Mouse (Mus musculus): ENCODE data around the gene Rab26. TPM values are rescaled to one million over a fixed set of nuclear protein-coding genes. Genes with fewer than 3 reads are reported as not detected.

Rab26 gene
- polyA plus RNA-seq, 1 experiment from 2014 or later, result 4.3 TPM

DNA sequence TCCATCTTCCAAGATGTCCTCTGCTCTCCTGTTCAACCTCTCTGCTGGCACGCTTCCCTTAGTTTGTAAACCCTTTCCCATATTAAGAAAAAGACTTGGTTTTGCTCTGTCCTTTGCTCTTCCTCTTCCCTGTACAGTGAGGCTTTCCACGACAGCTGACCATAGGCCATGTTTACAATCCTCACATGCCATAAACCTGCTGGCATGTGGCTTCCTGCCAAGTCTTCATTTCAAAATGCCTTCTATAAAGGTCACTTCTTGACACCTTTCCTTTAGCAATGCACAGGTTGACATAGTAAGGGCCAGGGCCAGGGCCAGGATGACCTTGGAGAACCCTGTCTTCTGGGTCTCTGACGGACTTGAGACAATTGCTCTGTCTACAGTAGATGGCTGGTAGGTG lies 12.2 kb upstream of the Rab26 start:
- H3K27ac ChIP-seq (replicated peaks), result no peak overlapping the region
- H3K9me3 ChIP-seq (replicated peaks), result no peaks in the 10 kb centered on the region
- H3K36me3 ChIP-seq, result no peaks in the 10 kb centered on the region
- peaks cover 18% of the 10 kb centered on the region for H3K4me1 ChIP-seq
- H3K4me2 ChIP-seq (replicated peaks), result no peak overlapping the region
- no peak overlapping the region for H3K4me3 ChIP-seq (replicated peaks)
- no peak overlapping the region for H3K9ac ChIP-seq
- H3K27me3 ChIP-seq, result peaks cover 4% of the 10 kb centered on the region; the same call in 1 of the 2 replicates
- no peak for ATAC-seq (ENCODE audit: insufficient number of reproducible peaks, low FRiP score, low TSS enrichment, low read depth)
- 88% methylated on average over 3 of the region's 3 CpGs for WGBS

GRCm38 (mm10) chr17:24545247-24545646 lies 11.2 kb upstream of the Rab26 start:
- Histone ChIP-seq H3K9me3 (replicated peaks) (no peaks in the 10 kb centered on the region), H3K4me1 (peaks cover 10% of the 10 kb centered on the region), H3K27me3 (peaks cover 4% of the 10 kb centered on the region; the same call in 1 of the 2 replicates), H3K4me3 (replicated peaks) (no peak overlapping the region), H3K36me3 (no peaks in the 10 kb centered on the region), H3K9ac (no peak overlapping the region), H3K27ac (replicated peaks) (no peak overlapping the region), H3K4me2 (replicated peaks) (no peak overlapping the region)
- 78% methylated on average over 2 of the region's 2 CpGs for WGBS
- ATAC-seq (ENCODE audit: insufficient number of reproducible peaks, low FRiP score, low TSS enrichment, low read depth), result no peak

GRCm38 (mm10) chr17:24544613-24545012 lies 10.6 kb upstream of the Rab26 start:
- Histone ChIP-seq H3K36me3 (no peaks in the 10 kb centered on the region), H3K4me3 (replicated peaks) (no peak overlapping the region), H3K4me1 (peaks cover 10% of the 10 kb centered on the region), H3K27me3 (peaks cover 4% of the 10 kb centered on the region; the same call in 1 of the 2 replicates), H3K9me3 (replicated peaks) (no peaks in the 10 kb centered on the region), H3K9ac (no peak overlapping the region), H3K27ac (replicated peaks) (no peak overlapping the region), H3K4me2 (replicated peaks) (peak overlapping the region; percentile 24)
- WGBS, result 9% methylated on average over 12 of the region's 12 CpGs
- ATAC-seq (ENCODE audit: insufficient number of reproducible peaks, low FRiP score, low TSS enrichment, low read depth), result no peak

- H3K4me1 ChIP-seq, result no peaks in the 10 kb centered on the region
- no peak overlapping the region for H3K4me3 ChIP-seq (replicated peaks)
- no peak overlapping the region for H3K27ac ChIP-seq (replicated peaks)
- no peaks in the 10 kb centered on the region for H3K9me3 ChIP-seq (replicated peaks)
- no peak overlapping the region for H3K4me2 ChIP-seq (replicated peaks)
- ATAC-seq (ENCODE audit: insufficient number of reproducible peaks, low FRiP score, low TSS enrichment, low read depth), result no peak
- H3K27me3 ChIP-seq, result 0 out of 2 replicates have a peak, but pooled peaks cover 4% of the 10 kb centered on the region
- no peak overlapping the region for H3K9ac ChIP-seq
- H3K36me3 ChIP-seq, result no peaks in the 10 kb centered on the region
- 8% methylated on average over 3 of the region's 3 CpGs for WGBS
Measured at GRCm38 (mm10) chr17:24540375-24540774, 6.4 kb upstream of the Rab26 start.

DNA sequence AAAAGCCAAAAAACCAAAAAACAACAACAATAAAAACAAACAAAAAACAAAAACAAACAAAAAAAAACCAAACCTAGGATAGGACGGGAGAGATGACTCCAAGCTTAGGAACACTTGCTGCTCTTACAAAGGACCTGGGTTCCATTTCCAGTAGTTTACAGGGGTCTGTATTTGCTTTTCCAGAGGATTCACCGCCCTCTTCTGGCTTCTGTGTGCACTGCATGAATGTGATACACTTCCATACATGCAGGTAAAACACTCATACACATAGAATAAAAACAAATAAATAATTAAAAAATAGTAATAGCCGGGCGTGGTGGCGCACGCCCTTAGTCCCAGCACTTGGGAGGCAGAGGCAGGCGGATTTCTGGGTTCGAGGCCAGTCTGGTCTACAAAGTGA lies 4.9 kb upstream of the Rab26 start:
- ATAC-seq (ENCODE audit: insufficient number of reproducible peaks, low FRiP score, low TSS enrichment, low read depth), result no peak
- H3K4me3 ChIP-seq (replicated peaks), result no peak overlapping the region
- H3K36me3 ChIP-seq, result no peaks in the 10 kb centered on the region
- H3K27ac ChIP-seq (replicated peaks), result no peak overlapping the region
- H3K9ac ChIP-seq, result no peak overlapping the region
- no peaks in the 10 kb centered on the region for H3K27me3 ChIP-seq
- no peaks in the 10 kb centered on the region for H3K4me1 ChIP-seq
- no peaks in the 10 kb centered on the region for H3K9me3 ChIP-seq (replicated peaks)
- WGBS, result 65% methylated on average over 8 of the region's 8 CpGs
- H3K4me2 ChIP-seq (replicated peaks), result no peak overlapping the region

- Histone ChIP-seq H3K27ac (replicated peaks) (no peak overlapping the region), H3K4me1 (peaks cover 13% of the 10 kb centered on the region), H3K4me3 (replicated peaks) (no peak overlapping the region), H3K9ac (no peak overlapping the region), H3K9me3 (replicated peaks) (no peaks in the 10 kb centered on the region), H3K4me2 (replicated peaks) (no peak overlapping the region), H3K27me3 (no peaks in the 10 kb centered on the region), H3K36me3 (no peaks in the 10 kb centered on the region)
- 35% methylated on average over 3 of the region's 3 CpGs for WGBS
- no peak for ATAC-seq (ENCODE audit: insufficient number of reproducible peaks, low FRiP score, low TSS enrichment, low read depth)
Measured at GRCm38 (mm10) chr17:24537536-24537935, 3.5 kb upstream of the Rab26 start.

- H3K9me3 ChIP-seq (replicated peaks), result no peaks in the 10 kb centered on the region
- no peak for ATAC-seq (ENCODE audit: insufficient number of reproducible peaks, low FRiP score, low TSS enrichment, low read depth)
- no peaks in the 10 kb centered on the region for H3K36me3 ChIP-seq
- H3K4me2 ChIP-seq (replicated peaks), result no peak overlapping the region
- H3K9ac ChIP-seq, result no peak overlapping the region
- WGBS, result 40% methylated on average over 5 of the region's 5 CpGs
- H3K4me1 ChIP-seq, result peaks cover 33% of the 10 kb centered on the region
- H3K27me3 ChIP-seq, result no peaks in the 10 kb centered on the region
- no peak overlapping the region for H3K4me3 ChIP-seq (replicated peaks)
- H3K27ac ChIP-seq (replicated peaks), result no peak overlapping the region
Measured at GRCm38 (mm10) chr17:24535300-24535699, 1.3 kb upstream of the Rab26 start.

DNA sequence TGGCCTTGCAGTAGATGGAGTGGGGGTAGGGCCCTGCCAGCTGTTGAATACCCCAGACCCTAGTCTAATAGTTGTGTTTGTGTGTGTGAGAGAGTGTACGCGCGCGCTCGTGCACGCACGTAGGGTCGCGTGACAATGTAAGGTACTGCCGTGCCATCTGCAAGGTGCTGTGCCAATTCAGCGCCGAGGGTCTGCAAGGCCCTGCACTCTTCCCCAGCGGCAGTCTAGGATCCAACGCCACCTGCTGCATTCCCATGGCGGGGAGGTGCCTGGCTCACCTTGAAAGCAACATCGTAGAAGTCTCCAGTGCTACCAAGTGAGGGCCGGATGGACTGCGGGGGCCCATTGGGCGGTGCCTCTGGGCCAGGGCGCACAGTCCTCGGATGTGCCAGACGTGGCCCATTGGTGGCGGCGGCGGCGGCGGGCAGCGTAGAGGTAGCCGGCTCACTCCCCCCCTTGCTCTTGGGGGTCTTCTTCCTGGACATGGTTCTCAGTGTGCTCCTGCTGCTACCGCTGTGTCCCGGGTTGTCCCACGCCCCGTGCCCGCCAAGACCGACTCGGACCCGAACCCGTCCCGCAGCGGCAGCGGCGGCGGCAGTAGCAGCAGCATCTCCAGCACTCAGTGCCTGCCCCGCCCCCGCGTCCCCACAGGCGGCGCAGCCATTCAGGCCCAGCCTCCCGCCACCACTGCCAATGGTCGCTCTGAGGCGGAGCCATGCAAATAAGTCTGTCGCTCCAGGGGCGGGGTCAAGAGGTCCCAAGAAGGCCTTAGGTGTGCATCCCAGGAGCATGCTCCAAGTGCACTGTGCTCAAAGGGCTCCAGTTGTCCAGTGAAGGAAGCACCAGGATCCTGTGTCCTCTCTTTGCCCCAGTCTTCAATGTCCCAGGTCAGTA lies 664 bp downstream of the Rab26 start:
- peaks cover 50% of the 10 kb centered on the region for H3K4me1 ChIP-seq
- ATAC-seq (ENCODE audit: insufficient number of reproducible peaks, low FRiP score, low TSS enrichment, low read depth), result peak; percentile 59; the same call in 1 of the 2 replicates

DNA sequence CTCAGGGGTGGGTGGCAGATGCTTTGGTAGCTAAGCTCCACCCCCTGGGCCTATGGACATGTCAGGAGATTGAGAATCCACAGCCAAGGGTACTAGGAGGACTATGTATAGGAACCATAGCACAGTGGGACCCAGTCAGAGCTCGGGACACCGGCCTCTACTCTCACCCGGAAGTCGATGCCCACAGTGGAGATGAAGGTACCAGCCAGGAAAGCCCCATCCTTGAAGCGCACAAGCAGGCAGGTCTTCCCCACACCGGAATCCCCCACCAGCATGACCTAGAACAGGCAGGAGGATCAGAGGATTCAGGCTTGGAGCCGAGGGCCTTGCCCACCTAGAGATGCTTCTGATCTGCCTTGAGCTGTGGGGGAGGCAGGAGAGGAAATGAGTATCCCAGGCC lies 2.0 kb downstream of the Rab26 start:
- WGBS, result 70% methylated on average over 7 of the region's 7 CpGs
- Histone ChIP-seq H3K9ac (no peak overlapping the region), H3K4me3 (replicated peaks) (no peak overlapping the region)

More for the DNA sequence above, 664 bp downstream of the Rab26 start:
- Histone ChIP-seq H3K27ac (replicated peaks) (no peak overlapping the region), H3K9ac (peak overlapping the region; percentile 26; the same call in 1 of the 2 replicates), H3K4me3 (replicated peaks) (peak overlapping the region; percentile 44), H3K27me3 (no peaks in the 10 kb centered on the region), H3K36me3 (peaks cover 10% of the 10 kb centered on the region; the same call in 1 of the 2 replicates), H3K4me2 (replicated peaks) (peak overlapping the region; percentile 74), H3K9me3 (replicated peaks) (no peaks in the 10 kb centered on the region)
- WGBS, result 7% methylated on average over 53 of the region's 53 CpGs

GRCm38 (mm10) chr17:24531064-24531463 lies 2.9 kb downstream of the Rab26 start:
- Histone ChIP-seq H3K27ac (replicated peaks) (peak overlapping the region; percentile 13; the same call in 1 of the 2 replicates), H3K4me1 (peaks cover 60% of the 10 kb centered on the region), H3K9ac (no peak overlapping the region), H3K27me3 (no peaks in the 10 kb centered on the region), H3K9me3 (replicated peaks) (no peaks in the 10 kb centered on the region), H3K36me3 (peaks cover 10% of the 10 kb centered on the region; the same call in 1 of the 2 replicates), H3K4me3 (replicated peaks) (no peak overlapping the region), H3K4me2 (replicated peaks) (no peak overlapping the region; the same call in 1 of the 2 replicates)
- ATAC-seq (ENCODE audit: insufficient number of reproducible peaks, low FRiP score, low TSS enrichment, low read depth), result no peak
- 65% methylated on average over 3 of the region's 3 CpGs for WGBS

More for the DNA sequence above, 2.0 kb downstream of the Rab26 start:
- peaks cover 50% of the 10 kb centered on the region for H3K4me1 ChIP-seq
- H3K9me3 ChIP-seq (replicated peaks), result no peaks in the 10 kb centered on the region
- H3K27ac ChIP-seq (replicated peaks), result no peak overlapping the region
- peaks cover 10% of the 10 kb centered on the region; the same call in 1 of the 2 replicates for H3K36me3 ChIP-seq
- no peak overlapping the region for H3K4me2 ChIP-seq (replicated peaks)
- no peak for ATAC-seq (ENCODE audit: insufficient number of reproducible peaks, low FRiP score, low TSS enrichment, low read depth)
- no peaks in the 10 kb centered on the region for H3K27me3 ChIP-seq

GRCm38 (mm10) chr17:24530361-24531050 lies 3.5 kb downstream of the Rab26 start:
- 0 out of 2 replicates have a peak overlapping the region, but pooled peaks have one; percentile 85 for H3K9ac ChIP-seq
- no peak for ATAC-seq (ENCODE audit: insufficient number of reproducible peaks, low FRiP score, low TSS enrichment, low read depth)

More at GRCm38 (mm10) chr17:24530361-24531050, 3.5 kb downstream of the Rab26 start:
- Histone ChIP-seq H3K4me1 (peaks cover 65% of the 10 kb centered on the region), H3K4me2 (replicated peaks) (peak overlapping the region; percentile 64), H3K27ac (replicated peaks) (peak overlapping the region; percentile 90; the same call in 1 of the 2 replicates), H3K36me3 (peaks cover 10% of the 10 kb centered on the region; the same call in 1 of the 2 replicates), H3K4me3 (replicated peaks) (peak overlapping the region; percentile 89), H3K27me3 (no peaks in the 10 kb centered on the region), H3K9me3 (replicated peaks) (no peaks in the 10 kb centered on the region)
- WGBS, result 31% methylated on average over 8 of the region's 8 CpGs
